Mouse (Mus musculus) adrenal gland, adult (tissue): ENCODE measurements around the gene Stxbp5l.
A peak's percentile ranks its signal among the peaks of the same experiment; 100 is the strongest.
"Not testable (repeated sequence)": the region's sequence is repeated elsewhere in the genome, so short reads cannot be mapped to it uniquely, and the experiment has no call there.

Source experiments
- DNase-seq, 2 experiments: peaks; one replicate each; pipeline ENCODE4 v3.0.0; 2022 to 2023; ENCODE audit warnings: low spot score in 1 of 2; ENCODE audit not compliant: inconsistent age in 2 of 2

The Stxbp5l gene

GRCm38 (mm10) chr16:37292593-37292992, 92.2 kb downstream of the Stxbp5l start:
- DNase-seq = peak in 1 of 2 experiments; percentile 39

- no peak for DNase-seq
Observed at GRCm38 (mm10) chr16:37280206-37280605, 104.6 kb downstream of the Stxbp5l start.

DNA sequence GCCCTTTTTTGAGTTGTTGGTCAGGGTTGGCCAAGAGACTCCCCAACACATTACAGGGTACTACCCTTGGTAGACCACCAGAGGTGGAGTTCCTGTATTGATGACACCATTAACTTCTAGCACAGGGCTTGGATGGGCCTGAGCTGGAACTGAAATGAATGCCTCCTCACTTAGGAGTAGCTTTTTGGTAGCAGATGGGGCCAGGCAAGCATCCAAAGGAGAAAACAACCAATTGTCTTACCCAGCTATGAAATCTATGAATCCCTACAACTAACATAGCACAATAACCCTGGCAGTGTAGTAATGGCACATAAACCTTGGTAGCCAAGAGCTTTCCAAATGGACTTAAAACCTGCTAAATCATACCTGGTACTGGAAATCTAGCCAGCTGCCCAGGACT, 111.1 kb downstream of the Stxbp5l start:
- DNase-seq = no peak

- DNase-seq = no peak
Observed at GRCm38 (mm10) chr16:37261678-37262077, 123.1 kb downstream of the Stxbp5l start.

- DNase-seq = no peak
Observed at GRCm38 (mm10) chr16:37219151-37219550, 165.6 kb downstream of the Stxbp5l start.

- peak in 1 of 2 experiments; percentile 7 for DNase-seq
Observed at GRCm38 (mm10) chr16:37208783-37209182, 176.0 kb downstream of the Stxbp5l start.

DNA sequence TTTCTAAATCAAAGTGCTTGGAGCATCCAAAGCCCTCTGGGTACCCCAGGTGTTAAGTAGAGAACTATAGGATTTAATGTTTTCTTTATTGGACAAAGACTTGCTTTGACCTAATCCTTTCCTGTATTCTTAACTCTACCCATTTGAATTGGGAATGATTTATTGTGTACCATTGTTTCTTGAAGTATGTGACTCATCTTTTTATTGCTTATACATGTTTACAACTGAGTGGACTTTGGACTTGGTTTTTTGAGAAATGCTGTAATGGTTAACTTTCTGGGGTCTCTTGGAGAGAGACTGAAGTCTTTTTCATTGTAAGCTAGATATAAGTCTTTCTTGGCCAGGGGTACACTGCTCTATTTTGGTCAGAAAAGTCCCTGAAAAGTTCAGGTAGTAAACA, 190.6 kb downstream of the Stxbp5l start:
- DNase-seq = peak in 1 of 2 experiments; percentile 1

GRCm38 (mm10) chr16:37125190-37125589, 259.6 kb downstream of the Stxbp5l start:
- not testable (repeated sequence) for DNase-seq

DNA sequence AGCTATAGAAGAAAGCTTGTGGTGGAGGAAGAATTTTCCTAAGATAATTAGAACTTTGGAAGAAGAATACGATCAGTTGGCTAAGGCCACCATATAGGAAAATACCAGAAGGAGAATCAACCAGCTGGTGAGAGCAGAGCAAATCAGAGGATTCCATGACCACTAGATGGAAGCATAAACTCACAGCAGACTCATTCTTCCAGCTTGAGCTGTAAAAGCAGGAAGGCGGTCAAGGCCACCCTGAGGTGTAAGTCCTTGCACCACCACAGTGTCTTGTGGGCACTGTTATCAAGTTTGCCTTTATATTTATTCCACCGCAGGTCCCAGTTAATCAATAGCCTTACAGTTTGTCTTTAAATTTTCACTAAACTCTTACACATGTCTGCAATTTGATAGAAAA, 275.5 kb downstream of the Stxbp5l start:
- peak; percentile 54 to 85 for DNase-seq

DNA sequence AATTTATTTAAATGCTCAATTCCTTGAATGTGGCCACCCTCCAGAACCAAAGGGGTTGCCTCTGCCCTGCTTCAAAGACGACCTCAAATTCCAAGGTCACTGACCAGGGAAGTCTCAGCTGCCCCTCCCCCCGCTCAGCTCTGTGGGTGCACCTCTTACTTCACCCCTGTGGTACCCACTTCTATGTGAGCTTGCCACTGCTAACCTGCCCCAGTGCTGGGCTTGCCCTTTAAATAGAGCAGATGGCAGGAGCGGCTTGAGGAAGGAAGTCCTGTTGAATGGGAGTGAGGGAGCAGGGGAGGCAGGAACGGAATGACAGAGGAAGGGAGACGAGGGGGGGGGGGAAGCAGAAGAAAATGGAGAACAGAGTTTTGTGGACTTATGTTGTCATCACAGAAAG, 276.0 kb downstream of the Stxbp5l start:
- peak; percentile 9 to 26 for DNase-seq

DNA sequence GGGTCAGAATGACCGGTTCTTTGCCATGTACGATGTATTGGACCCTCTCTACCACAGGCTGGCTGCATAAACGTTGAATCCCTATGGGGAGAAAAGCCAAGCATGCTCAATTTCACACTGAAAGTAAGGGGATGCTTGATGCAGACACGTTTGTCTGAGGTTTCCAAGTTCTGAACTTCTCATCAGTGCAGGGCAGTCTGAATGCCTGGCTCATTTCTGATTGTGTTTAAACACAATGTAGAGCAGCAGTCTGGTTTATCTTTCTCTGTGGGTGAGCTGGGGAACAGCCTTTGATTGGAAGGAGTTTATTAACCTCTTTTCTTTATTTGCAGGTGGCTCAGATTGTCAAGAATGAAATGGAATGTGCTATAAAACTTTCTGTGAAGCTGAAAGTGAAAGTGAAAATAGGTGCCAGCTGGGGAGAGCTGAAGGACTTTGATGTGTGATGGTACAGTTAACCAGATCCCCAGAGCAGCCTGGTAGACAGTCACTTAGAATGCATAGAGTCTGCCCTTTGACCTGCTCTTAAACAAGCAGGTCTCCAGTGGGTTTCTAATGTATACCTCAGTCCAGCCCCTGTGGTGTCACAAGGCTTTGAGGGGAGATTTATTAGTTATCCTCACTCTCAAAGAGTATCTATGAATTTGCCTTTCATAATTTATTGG, 290.5 kb downstream of the Stxbp5l start:
- DNase-seq = peak in 1 of 2 experiments; percentile 38

GRCm38 (mm10) chr16:37089648-37090047, 295.1 kb downstream of the Stxbp5l start:
- no peak for DNase-seq

DNA sequence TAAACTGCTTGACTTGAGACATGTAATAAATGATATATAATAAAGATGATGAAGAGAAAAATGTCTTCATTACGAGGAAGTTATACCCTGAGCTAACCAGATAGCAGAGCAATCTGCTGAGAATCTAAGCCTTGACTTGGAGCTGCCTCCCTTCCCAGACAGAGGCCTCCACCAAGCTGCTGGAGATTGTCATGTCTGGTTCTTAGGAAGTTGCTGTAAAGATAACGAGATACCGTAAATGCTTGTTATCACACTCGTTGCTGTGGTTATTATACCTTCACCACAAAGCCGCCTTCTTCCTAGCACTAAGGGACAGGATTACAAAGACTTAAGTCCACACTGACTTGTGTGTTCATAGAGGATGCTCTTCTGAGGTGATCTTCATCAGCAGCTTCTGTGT, 312.4 kb downstream of the Stxbp5l start:
- no peak for DNase-seq
